Mouse (Mus musculus) erythroblast, embryonic 14.5 days (primary cell): ENCODE data around the gene Avl9. TPM values are rescaled to one million over a fixed set of nuclear protein-coding genes. Genes with fewer than 3 reads are reported as not detected.

ENCODE experiments used
- H3K27me3 ChIP-seq: 2 replicates; pipeline ENCODE4 v1.6.1; 2012; ENCODE audit warnings: inconsistent platforms; ENCODE audit not compliant: control insufficient read depth
- H3K36me3 ChIP-seq: 2 replicates; pipeline ENCODE4 v1.6.1; 2012; ENCODE audit warnings: mild to moderate bottlenecking, inconsistent platforms; ENCODE audit not compliant: control insufficient read depth
- H3K4me1 ChIP-seq: 2 replicates; pipeline ENCODE4 v1.6.1; 2012; ENCODE audit warnings: inconsistent platforms; ENCODE audit not compliant: control insufficient read depth
- H3K4me3 ChIP-seq: replicated peaks from 2 replicates; pipeline ENCODE3; 2012; ENCODE audit warnings: moderate library complexity, mild to moderate bottlenecking, inconsistent platforms
- H3K9me3 ChIP-seq: 2 replicates; pipeline ENCODE4 v1.6.1; 2012; ENCODE audit warnings: low read length, inconsistent platforms, mixed read lengths; ENCODE audit not compliant: control insufficient read depth
- GATA1 ChIP-seq: IDR thresholded peaks from 2 replicates; pipeline ENCODE4 v1.6.1; 2012; ENCODE audit warnings: low read length, inconsistent platforms, mixed read lengths
- TAL1 ChIP-seq: IDR thresholded peaks from 3 replicates; pipeline ENCODE4 v1.6.1; 2012; ENCODE audit warnings: low read length, inconsistent platforms, mixed read lengths
- polyA plus RNA-seq: library from polyadenylated mRNA; stranded (reverse); fragments of >175 nt; gene quantifications from 2 replicates; pipeline ENCODE4 v1.2.3, GENCODE M21; 2012

The Avl9 gene
- polyA plus RNA-seq, 1 experiment, result 0.18 TPM

- no peak overlapping the region for H3K4me3 ChIP-seq
- no peaks in the 10 kb centered on the region for H3K27me3 ChIP-seq
- peaks cover 61% of the 10 kb centered on the region for H3K36me3 ChIP-seq
- H3K9me3 ChIP-seq, result no peaks in the 10 kb centered on the region
- H3K4me1 ChIP-seq, result no peaks in the 10 kb centered on the region
- TF ChIP-seq GATA1 (no peak), TAL1 (no peak)
Observed at GRCm38 (mm10) chr6:56732545-56732944, 17.8 kb downstream of the Avl9 start.

- TF ChIP-seq GATA1, result no peak
- TF ChIP-seq TAL1, result no peak
- no peaks in the 10 kb centered on the region for H3K9me3 ChIP-seq
- no peaks in the 10 kb centered on the region for H3K4me1 ChIP-seq
- peaks cover 23% of the 10 kb centered on the region for H3K36me3 ChIP-seq
- H3K4me3 ChIP-seq, result no peak overlapping the region
- no peaks in the 10 kb centered on the region for H3K27me3 ChIP-seq
Observed at GRCm38 (mm10) chr6:56745950-56746543, 31.3 kb downstream of the Avl9 start.

GRCm38 (mm10) chr6:56753719-56754118, 39.0 kb downstream of the Avl9 start:
- H3K4me1 ChIP-seq, result no peaks in the 10 kb centered on the region
- TF ChIP-seq GATA1 (no peak), TAL1 (no peak)
- no peaks in the 10 kb centered on the region for H3K9me3 ChIP-seq
- H3K27me3 ChIP-seq, result no peaks in the 10 kb centered on the region
- no peak overlapping the region for H3K4me3 ChIP-seq
- H3K36me3 ChIP-seq, result peaks cover 47% of the 10 kb centered on the region

GRCm38 (mm10) chr6:56756117-56756516, 41.4 kb downstream of the Avl9 start:
- peaks cover 56% of the 10 kb centered on the region for H3K36me3 ChIP-seq
- TF ChIP-seq GATA1, result no peak
- TF ChIP-seq TAL1, result no peak

GRCm38 (mm10) chr6:56759324-56759723, 44.6 kb downstream of the Avl9 start:
- Histone ChIP-seq H3K4me1 (no peaks in the 10 kb centered on the region), H3K9me3 (no peaks in the 10 kb centered on the region), H3K4me3 (no peak overlapping the region), H3K36me3 (peaks cover 52% of the 10 kb centered on the region), H3K27me3 (no peaks in the 10 kb centered on the region)
- TF ChIP-seq GATA1 (no peak), TAL1 (no peak)

More at GRCm38 (mm10) chr6:56756117-56756516, 41.4 kb downstream of the Avl9 start:
- Histone ChIP-seq H3K4me3 (no peak overlapping the region), H3K4me1 (no peaks in the 10 kb centered on the region), H3K9me3 (no peaks in the 10 kb centered on the region), H3K27me3 (no peaks in the 10 kb centered on the region)

- Histone ChIP-seq H3K4me1 (no peaks in the 10 kb centered on the region), H3K27me3 (no peaks in the 10 kb centered on the region), H3K9me3 (no peaks in the 10 kb centered on the region), H3K4me3 (no peak overlapping the region), H3K36me3 (peaks cover 15% of the 10 kb centered on the region)
- TF ChIP-seq TAL1 (no peak), GATA1 (no peak)
Observed at GRCm38 (mm10) chr6:56765265-56765664, 50.6 kb downstream of the Avl9 start.

GRCm38 (mm10) chr6:56765696-56766095, 51.0 kb downstream of the Avl9 start:
- no peaks in the 10 kb centered on the region for H3K9me3 ChIP-seq
- no peaks in the 10 kb centered on the region for H3K27me3 ChIP-seq
- TF ChIP-seq TAL1, result no peak
- TF ChIP-seq GATA1, result no peak
- H3K36me3 ChIP-seq, result peaks cover 13% of the 10 kb centered on the region
- no peak overlapping the region for H3K4me3 ChIP-seq
- H3K4me1 ChIP-seq, result no peaks in the 10 kb centered on the region

GRCm38 (mm10) chr6:56775816-56776215, 61.1 kb downstream of the Avl9 start:
- Histone ChIP-seq H3K36me3 (peaks cover 64% of the 10 kb centered on the region), H3K9me3 (peaks cover 7% of the 10 kb centered on the region), H3K4me1 (no peaks in the 10 kb centered on the region), H3K4me3 (no peak overlapping the region), H3K27me3 (no peaks in the 10 kb centered on the region)
- no peak for TF ChIP-seq GATA1
- no peak for TF ChIP-seq TAL1

- H3K9me3 ChIP-seq, result no peaks in the 10 kb centered on the region
- peaks cover 18% of the 10 kb centered on the region for H3K4me1 ChIP-seq
- TF ChIP-seq GATA1 (no peak), TAL1 (no peak)
- peaks cover 97% of the 10 kb centered on the region for H3K36me3 ChIP-seq
- H3K27me3 ChIP-seq, result no peaks in the 10 kb centered on the region
- no peak overlapping the region for H3K4me3 ChIP-seq
Observed at GRCm38 (mm10) chr6:56779636-56780035, 64.9 kb downstream of the Avl9 start.
